Mouse (Mus musculus): ENCODE data around the gene Btn2a2. TPM values are rescaled to one million over a fixed set of nuclear protein-coding genes. Genes with fewer than 3 reads are reported as not detected.

Btn2a2 gene
- total and polyA plus RNA-seq, 3 experiments, result 0.22 TPM; not detected in 2

DNA sequence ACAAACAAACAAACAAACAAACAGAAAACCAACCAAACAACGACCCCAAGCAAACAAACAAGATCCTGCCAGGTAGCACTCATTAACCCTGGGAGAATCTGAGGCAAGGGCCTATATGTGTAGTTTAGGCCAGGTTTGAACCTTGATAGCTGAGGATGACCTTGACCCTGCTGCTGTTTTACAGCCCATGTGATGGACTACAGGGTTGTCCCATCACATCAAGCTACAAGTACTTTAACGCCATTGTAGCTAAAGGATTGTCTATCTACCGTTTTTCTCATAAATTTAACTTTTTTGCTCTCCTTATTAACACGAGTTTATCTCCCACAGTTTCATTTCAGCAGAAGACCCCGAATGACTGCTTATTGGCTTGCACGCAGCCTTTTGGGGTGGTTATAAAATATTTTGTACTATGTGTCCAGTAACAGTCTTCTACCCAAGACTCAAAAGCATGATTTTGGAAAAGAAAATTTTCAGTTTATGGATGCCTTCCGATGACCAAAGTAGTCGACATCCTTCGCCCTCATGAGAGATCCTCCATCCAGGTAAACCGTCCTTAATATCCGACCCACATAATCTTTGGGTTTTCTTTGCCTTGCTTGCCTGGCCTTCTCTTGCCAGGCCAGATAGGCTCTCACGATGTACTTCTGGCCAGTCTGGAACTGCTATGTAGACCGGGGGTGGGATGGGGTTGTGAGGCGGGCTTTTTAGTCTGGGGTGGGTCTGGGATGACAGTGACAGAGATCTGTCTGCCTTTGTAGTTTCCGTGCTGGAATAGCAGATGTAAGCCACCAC, 27.4 kb upstream of the Btn2a2 start:
- peak overlapping the region; percentile 47; the same call in 1 of the 2 replicates for H3K4me3 ChIP-seq (ENCODE audit: low read depth, low read length)
- ATAC-seq (ENCODE audit: extremely low read depth, insufficient number of reproducible peaks, low FRiP score, poor library complexity, severe bottlenecking), result no peak
- no peaks in the 10 kb centered on the region for H3K36me3 ChIP-seq (replicated peaks)
- no peak for TF ChIP-seq GATA1 (IDR thresholded peaks at IDR 0.05; ENCODE audit: borderline replicate concordance, low read length)
- no peaks in the 10 kb centered on the region for H3K27me3 ChIP-seq (ENCODE audit: insufficient read depth, low read length)
- no peak for DNase-seq (ENCODE audit: low spot score)
- no peaks in the 10 kb centered on the region for H3K9me3 ChIP-seq (replicated peaks)
- H3K4me1 ChIP-seq (ENCODE audit: insufficient read depth, low read depth, low read length), result peaks cover 32% of the 10 kb centered on the region

DNA sequence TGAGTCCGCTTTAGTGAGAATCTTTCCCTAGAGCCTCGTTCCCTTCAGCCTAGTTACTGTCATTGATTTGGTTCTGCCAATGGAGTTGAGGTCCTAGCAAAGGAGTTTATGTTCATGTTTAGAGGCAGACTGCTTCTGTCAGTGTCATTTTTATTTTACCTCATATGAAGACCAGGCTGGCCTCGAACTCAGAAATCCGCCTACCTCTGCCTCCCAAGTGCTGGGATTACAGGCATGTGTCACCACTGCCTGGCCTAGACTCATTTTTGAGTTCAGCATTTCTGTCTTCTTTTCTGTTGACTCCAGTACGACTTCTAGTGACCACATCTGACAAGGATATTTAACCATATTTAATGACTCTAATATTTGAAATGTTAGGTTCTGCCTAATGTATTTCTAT, 26.6 kb upstream of the Btn2a2 start:
- no peak for TF ChIP-seq TAL1 (conservative IDR thresholded peaks at IDR 0.05; ENCODE audit: low read depth, low read length)
- TF ChIP-seq GATA1 (IDR thresholded peaks at IDR 0.05; ENCODE audit: borderline replicate concordance, low read length), result no peak
- TF ChIP-seq POLR2AphosphoS5 (IDR thresholded peaks at IDR 0.05; ENCODE audit: insufficient replicate concordance, low read depth, low read length), result no peak
- no peak for TF ChIP-seq CTCF (IDR thresholded peaks at IDR 0.05; ENCODE audit: low read depth, low read length)
- TF ChIP-seq GATA2 (IDR thresholded peaks at IDR 0.05; ENCODE audit: borderline replicate concordance, low read depth, low read length), result no peak
- Histone ChIP-seq H3K4me3 (ENCODE audit: low read depth, low read length) (no peak overlapping the region), H3K9me3 (replicated peaks) (no peaks in the 10 kb centered on the region), H3K27me3 (ENCODE audit: insufficient read depth, low read length) (no peaks in the 10 kb centered on the region), H3K4me1 (ENCODE audit: insufficient read depth, low read depth, low read length) (peaks cover 31% of the 10 kb centered on the region), H3K36me3 (replicated peaks) (no peaks in the 10 kb centered on the region)
- no peak for DNase-seq (ENCODE audit: low spot score)
- no peak for ATAC-seq (ENCODE audit: extremely low read depth, insufficient number of reproducible peaks, low FRiP score, poor library complexity, severe bottlenecking)

DNA sequence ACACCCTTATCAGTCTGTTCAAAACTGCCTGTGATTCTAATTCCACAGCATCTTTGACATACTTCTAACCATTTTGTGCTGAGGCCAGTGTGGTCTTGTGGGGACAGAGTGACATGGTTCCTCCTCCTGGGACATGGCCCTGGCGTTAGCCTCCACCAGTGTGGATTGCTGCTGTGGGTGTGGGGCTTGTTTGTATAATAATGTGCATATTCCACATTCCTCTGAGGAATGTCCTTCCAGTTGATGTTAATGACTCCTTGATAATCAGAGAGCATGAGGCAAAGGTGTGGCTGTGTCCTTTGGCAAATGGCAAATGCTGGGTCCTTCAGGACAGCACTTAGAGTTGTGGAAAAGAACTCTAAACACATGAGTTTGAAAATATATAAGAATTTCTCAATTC, 24.9 kb upstream of the Btn2a2 start:
- no peaks in the 10 kb centered on the region for H3K27me3 ChIP-seq (ENCODE audit: insufficient read depth, low read length)
- ATAC-seq (ENCODE audit: extremely low read depth, insufficient number of reproducible peaks, low FRiP score, poor library complexity, severe bottlenecking) (no peak), DNase-seq (ENCODE audit: low spot score) (no peak)
- no peak for TF ChIP-seq POLR2AphosphoS5 (IDR thresholded peaks at IDR 0.05; ENCODE audit: insufficient replicate concordance, low read depth, low read length)
- TF ChIP-seq GATA1 (IDR thresholded peaks at IDR 0.05; ENCODE audit: borderline replicate concordance, low read length), result no peak
- no peak for TF ChIP-seq TAL1 (conservative IDR thresholded peaks at IDR 0.05; ENCODE audit: low read depth, low read length)
- no peak for TF ChIP-seq GATA2 (IDR thresholded peaks at IDR 0.05; ENCODE audit: borderline replicate concordance, low read depth, low read length)
- no peak for TF ChIP-seq CTCF (IDR thresholded peaks at IDR 0.05; ENCODE audit: low read depth, low read length)
- H3K9me3 ChIP-seq (replicated peaks), result no peaks in the 10 kb centered on the region
- peaks cover 24% of the 10 kb centered on the region for H3K4me1 ChIP-seq (ENCODE audit: insufficient read depth, low read depth, low read length)
- no peaks in the 10 kb centered on the region for H3K36me3 ChIP-seq (replicated peaks)
- H3K4me3 ChIP-seq (ENCODE audit: low read depth, low read length), result no peak overlapping the region

DNA sequence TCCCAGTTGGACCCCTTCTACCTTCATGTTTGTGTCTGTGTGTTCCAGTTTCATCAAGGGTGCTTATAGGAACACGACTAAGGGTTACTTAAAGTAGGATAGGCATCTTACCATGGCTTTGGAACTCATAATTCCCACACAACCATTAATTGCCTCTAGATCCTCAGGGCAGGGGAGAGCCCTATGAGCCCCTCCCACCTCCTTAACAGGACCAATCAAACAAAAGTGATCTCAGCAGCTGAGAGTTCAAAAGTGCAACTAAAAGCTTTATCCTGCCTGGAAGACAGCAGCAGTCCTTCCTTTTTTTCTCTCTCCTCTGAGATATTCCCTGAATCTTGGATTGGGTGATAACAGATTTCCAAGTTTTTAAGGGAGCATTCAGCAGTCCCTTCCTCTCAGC, 21.5 kb upstream of the Btn2a2 start:
- ATAC-seq (ENCODE audit: extremely low read depth, insufficient number of reproducible peaks, low FRiP score, poor library complexity, severe bottlenecking) (no peak), DNase-seq (ENCODE audit: low spot score) (no peak)
- H3K36me3 ChIP-seq (replicated peaks), result no peaks in the 10 kb centered on the region
- no peaks in the 10 kb centered on the region for H3K9me3 ChIP-seq (replicated peaks)
- no peak overlapping the region for H3K4me3 ChIP-seq (ENCODE audit: low read depth, low read length)
- no peaks in the 10 kb centered on the region for H3K27me3 ChIP-seq (ENCODE audit: insufficient read depth, low read length)
- peaks cover 44% of the 10 kb centered on the region for H3K4me1 ChIP-seq (ENCODE audit: insufficient read depth, low read depth, low read length)
- TF ChIP-seq GATA2 (IDR thresholded peaks at IDR 0.05; ENCODE audit: borderline replicate concordance, low read depth, low read length), result no peak
- no peak for TF ChIP-seq CTCF (IDR thresholded peaks at IDR 0.05; ENCODE audit: low read depth, low read length)
- TF ChIP-seq POLR2AphosphoS5 (IDR thresholded peaks at IDR 0.05; ENCODE audit: insufficient replicate concordance, low read depth, low read length), result no peak
- no peak for TF ChIP-seq GATA1 (IDR thresholded peaks at IDR 0.05; ENCODE audit: borderline replicate concordance, low read length)
- no peak for TF ChIP-seq TAL1 (conservative IDR thresholded peaks at IDR 0.05; ENCODE audit: low read depth, low read length)

DNA sequence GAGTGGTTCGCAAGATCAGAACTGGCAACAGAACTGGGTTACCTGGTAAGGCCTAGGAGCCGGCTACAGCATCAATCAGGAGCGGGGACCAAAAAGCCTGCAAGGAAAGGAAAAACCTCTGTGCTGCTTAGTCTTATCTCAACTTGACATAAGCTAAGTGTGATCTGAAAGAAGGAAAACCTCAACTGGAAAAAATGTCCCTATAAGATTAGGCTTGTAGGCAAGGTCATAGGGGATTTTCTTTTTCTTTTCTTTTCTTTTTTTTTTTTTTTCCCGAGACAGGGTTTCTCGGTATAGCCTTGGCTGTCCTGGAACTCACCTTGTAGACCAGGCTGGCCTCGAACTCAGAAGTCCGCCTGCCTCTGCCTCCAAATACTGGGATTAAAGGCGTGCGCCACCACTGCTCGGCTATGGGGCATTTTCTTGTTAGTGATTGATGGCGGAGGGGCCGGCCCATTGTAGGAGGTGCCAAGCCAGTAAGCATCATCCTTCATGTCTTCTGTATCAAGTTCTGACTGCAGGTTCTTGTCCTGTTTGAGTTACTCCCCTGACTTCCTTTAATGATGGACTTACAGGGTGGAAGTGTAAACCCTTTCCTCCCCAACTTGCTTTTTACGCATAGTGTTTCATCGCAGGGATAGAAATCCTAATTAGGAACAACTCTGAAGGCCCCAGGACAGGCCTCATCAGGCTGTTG, 18.3 kb upstream of the Btn2a2 start:
- no peaks in the 10 kb centered on the region for H3K9me3 ChIP-seq (replicated peaks)
- TF ChIP-seq CTCF (IDR thresholded peaks at IDR 0.05; ENCODE audit: low read depth, low read length), result no peak
- no peak for TF ChIP-seq GATA2 (IDR thresholded peaks at IDR 0.05; ENCODE audit: borderline replicate concordance, low read depth, low read length)
- no peak for TF ChIP-seq GATA1 (IDR thresholded peaks at IDR 0.05; ENCODE audit: borderline replicate concordance, low read length)
- no peak for TF ChIP-seq POLR2AphosphoS5 (IDR thresholded peaks at IDR 0.05; ENCODE audit: insufficient replicate concordance, low read depth, low read length)
- no peak for TF ChIP-seq TAL1 (conservative IDR thresholded peaks at IDR 0.05; ENCODE audit: low read depth, low read length)
- no peaks in the 10 kb centered on the region for H3K36me3 ChIP-seq (replicated peaks)
- no peak for DNase-seq (ENCODE audit: low spot score)
- peaks cover 61% of the 10 kb centered on the region for H3K4me1 ChIP-seq (ENCODE audit: insufficient read depth, low read depth, low read length)
- peak overlapping the region; percentile 70; the same call in 1 of the 2 replicates for H3K4me3 ChIP-seq (ENCODE audit: low read depth, low read length)
- ATAC-seq (ENCODE audit: extremely low read depth, insufficient number of reproducible peaks, low FRiP score, poor library complexity, severe bottlenecking), result no peak
- H3K27me3 ChIP-seq (ENCODE audit: insufficient read depth, low read length), result no peaks in the 10 kb centered on the region

DNA sequence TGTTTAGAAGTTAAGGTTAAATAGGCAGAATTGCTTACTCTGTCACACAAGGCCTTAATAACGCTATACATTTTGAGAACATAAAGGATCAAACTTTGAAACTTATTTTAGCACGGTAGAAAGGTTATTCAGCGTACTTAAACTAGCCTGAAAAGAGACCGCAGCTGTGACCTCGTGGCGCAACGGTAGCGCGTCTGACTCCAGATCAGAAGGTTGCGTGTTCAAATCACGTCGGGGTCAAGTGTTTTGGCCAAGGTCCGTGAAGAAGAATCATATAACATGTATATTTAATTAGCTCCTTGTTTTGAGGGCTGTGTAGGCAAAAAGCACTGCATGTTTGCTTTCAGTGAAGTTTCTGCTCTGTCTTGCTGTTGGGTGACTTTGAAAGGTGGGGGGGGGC, 17.7 kb upstream of the Btn2a2 start:
- peaks cover 59% of the 10 kb centered on the region for H3K4me1 ChIP-seq (ENCODE audit: insufficient read depth, low read depth, low read length)
- H3K4me3 ChIP-seq (ENCODE audit: low read depth, low read length), result peak overlapping the region; percentile 70; the same call in 1 of the 2 replicates
- ATAC-seq (ENCODE audit: extremely low read depth, insufficient number of reproducible peaks, low FRiP score, poor library complexity, severe bottlenecking) (peak; percentile 15; the same call in 1 of the 2 replicates), DNase-seq (ENCODE audit: low spot score) (no peak)
- H3K36me3 ChIP-seq (replicated peaks), result no peaks in the 10 kb centered on the region
- TF ChIP-seq GATA1 (IDR thresholded peaks at IDR 0.05; ENCODE audit: borderline replicate concordance, low read length) (no peak), TAL1 (conservative IDR thresholded peaks at IDR 0.05; ENCODE audit: low read depth, low read length) (no peak), CTCF (IDR thresholded peaks at IDR 0.05; ENCODE audit: low read depth, low read length) (no peak)
- H3K27me3 ChIP-seq (ENCODE audit: insufficient read depth, low read length), result no peaks in the 10 kb centered on the region
- no peaks in the 10 kb centered on the region for H3K9me3 ChIP-seq (replicated peaks)

Measured in G1E (cell line).